ENCODE assay signal across 20 mouse cellular contexts in genomic region chr8:115151416-115151815, GRCm38 (mm10).
DNase-seq lines count a peak whose midpoint lies in the region; ATAC-seq lines count a peak whose summit lies in the region.
"Had no signal": no experiment of that assay in that cellular context is flagged by ENCODE, and none has a peak within 500 bp of the region (broad histone marks: within the 10 kb centered on the region; RNA-seq: fewer than 3 reads in every experiment).

No protein-coding gene starts in this region.

- no peaks in the 10 kb centered on the region for H3K9me3 ChIP-seq in forebrain, embryonic 10.5 days
- H3K9me3 ChIP-seq in forebrain, embryonic 15.5 days: no peaks in the 10 kb centered on the region
- no peaks in the 10 kb centered on the region for H3K9me3 ChIP-seq in hindbrain, embryonic 13.5 days
- H3K9me3 ChIP-seq in hindbrain, embryonic 14.5 days (ENCODE audit: control insufficient read depth, low read length): no peaks in the 10 kb centered on the region
- H3K9me3 ChIP-seq in midbrain, embryonic 13.5 days: no peaks in the 10 kb centered on the region
- no peaks in the 10 kb centered on the region for H3K9me3 ChIP-seq in midbrain, embryonic 15.5 days
- H3K9me3 ChIP-seq: limb, embryonic 15.5 days; lung, embryonic 15.5 days had no signal

- no peak overlapping the region for H3K4me3 ChIP-seq in forebrain, embryonic 10.5 days
- no peak overlapping the region for H3K4me3 ChIP-seq in forebrain, embryonic 15.5 days
- no peak overlapping the region for H3K4me3 ChIP-seq in hindbrain, embryonic 13.5 days
- H3K4me3 ChIP-seq in hindbrain, embryonic 14.5 days (replicated peaks; ENCODE audit: low read length): no peak overlapping the region
- no peak overlapping the region for H3K4me3 ChIP-seq in midbrain, embryonic 13.5 days (replicated peaks)
- no peak overlapping the region for H3K4me3 ChIP-seq in midbrain, embryonic 15.5 days
- H3K4me3 ChIP-seq: limb, embryonic 15.5 days; lung, embryonic 15.5 days had no signal

- WGBS in forebrain, embryonic 10.5 days: 21% methylated on average over 6 of the region's 6 CpGs
- 14% methylated on average over 6 of the region's 6 CpGs for WGBS in forebrain, embryonic 15.5 days
- WGBS in hindbrain, embryonic 13.5 days: 11% methylated on average over 6 of the region's 6 CpGs
- WGBS in hindbrain, embryonic 14.5 days: 18% methylated on average over 6 of the region's 6 CpGs
- 10% methylated on average over 6 of the region's 6 CpGs for WGBS in midbrain, embryonic 13.5 days
- WGBS in midbrain, embryonic 15.5 days: 13% methylated on average over 6 of the region's 6 CpGs

- H3K27ac ChIP-seq in forebrain, embryonic 10.5 days: peak overlapping the region; percentile 73; the same call in 1 of the 2 replicates
- no peak overlapping the region for H3K27ac ChIP-seq in forebrain, embryonic 15.5 days (replicated peaks)
- no peak overlapping the region for H3K27ac ChIP-seq in hindbrain, embryonic 13.5 days
- H3K27ac ChIP-seq in hindbrain, embryonic 14.5 days: no peak overlapping the region
- H3K27ac ChIP-seq in midbrain, embryonic 13.5 days: no peak overlapping the region
- no peak overlapping the region for H3K27ac ChIP-seq in midbrain, embryonic 15.5 days
- H3K27ac ChIP-seq: limb, embryonic 15.5 days; lung, embryonic 15.5 days had no signal

- H3K4me1 ChIP-seq in forebrain, embryonic 10.5 days: peaks cover 40% of the 10 kb centered on the region
- H3K4me1 ChIP-seq in forebrain, embryonic 15.5 days: peaks cover 32% of the 10 kb centered on the region
- peaks cover 42% of the 10 kb centered on the region for H3K4me1 ChIP-seq in hindbrain, embryonic 13.5 days (replicated peaks)
- H3K4me1 ChIP-seq in hindbrain, embryonic 14.5 days (replicated peaks; ENCODE audit: control insufficient read depth, insufficient read depth, low read length): peaks cover 18% of the 10 kb centered on the region
- H3K4me1 ChIP-seq in midbrain, embryonic 13.5 days (replicated peaks): peaks cover 38% of the 10 kb centered on the region
- peaks cover 25% of the 10 kb centered on the region for H3K4me1 ChIP-seq in midbrain, embryonic 15.5 days

- DNase-seq in forebrain, embryonic 10.5 days (ENCODE audit: extremely low spot score, low spot score): no peak
- no peak for DNase-seq in hindbrain, embryonic 14.5 days (ENCODE audit: low spot score)
- no peak for DNase-seq in urinary bladder, postnatal 14 days (ENCODE audit: low spot score)
- DNase-seq: adrenal gland, postnatal 14 days; cerebellum, adult 9-11 months; embryo, embryonic 11 days; heart, postnatal 14 days; kidney, adult 11 months; kidney, postnatal 14 days; lung, postnatal 4 days; right cerebral cortex, postnatal 14 days; thymus, postnatal 36 days had no signal

- H3K27me3 ChIP-seq in forebrain, embryonic 10.5 days (ENCODE audit: poor library complexity, severe bottlenecking): peaks cover 70% of the 10 kb centered on the region
- peaks cover 50% of the 10 kb centered on the region for H3K27me3 ChIP-seq in forebrain, embryonic 15.5 days
- H3K27me3 ChIP-seq in hindbrain, embryonic 13.5 days: peaks cover 18% of the 10 kb centered on the region; the same call in 1 of the 2 replicates
- H3K27me3 ChIP-seq in hindbrain, embryonic 14.5 days (ENCODE audit: control insufficient read depth, insufficient read depth, low read length): 0 out of 2 replicates have a peak, but pooled peaks cover 3% of the 10 kb centered on the region
- H3K27me3 ChIP-seq in midbrain, embryonic 13.5 days: peaks cover 35% of the 10 kb centered on the region
- H3K27me3 ChIP-seq in midbrain, embryonic 15.5 days (replicated peaks): peaks cover 4% of the 10 kb centered on the region; the same call in 1 of the 2 replicates
- H3K27me3 ChIP-seq: lung, embryonic 15.5 days had no signal

- ATAC-seq in forebrain, embryonic 15.5 days (replicated peaks): no peak
- no peak for ATAC-seq in hindbrain, embryonic 13.5 days (ENCODE audit: low FRiP score)
- ATAC-seq in hindbrain, embryonic 14.5 days (ENCODE audit: low FRiP score): no peak
- ATAC-seq in midbrain, embryonic 13.5 days: no peak
- no peak for ATAC-seq in midbrain, embryonic 15.5 days (replicated peaks)
- peak; percentile 69 for ATAC-seq in megakaryocyte-erythroid progenitor cell, adult 5-6 weeks (replicated peaks; ENCODE audit: low FRiP score, low TSS enrichment, poor library complexity, severe bottlenecking)

- H3K36me3 ChIP-seq in forebrain, embryonic 10.5 days (replicated peaks): no peaks in the 10 kb centered on the region
- H3K36me3 ChIP-seq in forebrain, embryonic 15.5 days: no peaks in the 10 kb centered on the region
- no peaks in the 10 kb centered on the region for H3K36me3 ChIP-seq in hindbrain, embryonic 13.5 days
- H3K36me3 ChIP-seq in hindbrain, embryonic 14.5 days (replicated peaks; ENCODE audit: control insufficient read depth, insufficient read depth): no peaks in the 10 kb centered on the region
- no peaks in the 10 kb centered on the region for H3K36me3 ChIP-seq in midbrain, embryonic 13.5 days
- no peaks in the 10 kb centered on the region for H3K36me3 ChIP-seq in midbrain, embryonic 15.5 days (replicated peaks)
- H3K36me3 ChIP-seq: G1E; limb, embryonic 15.5 days; lung, embryonic 15.5 days had no signal

- no peak overlapping the region for H3K9ac ChIP-seq in forebrain, embryonic 15.5 days (replicated peaks)
- H3K9ac ChIP-seq in hindbrain, embryonic 13.5 days: no peak overlapping the region
- no peak overlapping the region for H3K9ac ChIP-seq in hindbrain, embryonic 14.5 days
- H3K9ac ChIP-seq in midbrain, embryonic 13.5 days (replicated peaks): no peak overlapping the region
- H3K9ac ChIP-seq in midbrain, embryonic 15.5 days: no peak overlapping the region
- H3K9ac ChIP-seq: limb, embryonic 15.5 days; lung, embryonic 15.5 days had no signal

- no peak overlapping the region for H3K4me2 ChIP-seq in forebrain, embryonic 15.5 days (replicated peaks)
- H3K4me2 ChIP-seq in hindbrain, embryonic 13.5 days: peak overlapping the region; percentile 13; the same call in 1 of the 2 replicates
- no peak overlapping the region; the same call in 1 of the 2 replicates for H3K4me2 ChIP-seq in hindbrain, embryonic 14.5 days (replicated peaks)
- H3K4me2 ChIP-seq in midbrain, embryonic 13.5 days (replicated peaks): 0 out of 2 replicates have a peak overlapping the region, but pooled peaks have one; percentile 17
- no peak overlapping the region for H3K4me2 ChIP-seq in midbrain, embryonic 15.5 days
- H3K4me2 ChIP-seq: limb, embryonic 15.5 days; lung, embryonic 15.5 days had no signal

Comparison
In these comparisons a context has a peak if more than half of its experiments do, and no peak if none do; other contexts are left out.
1. H3K4me2 ChIP-seq: peak in hindbrain, embryonic 13.5 days (single experiment) and midbrain, embryonic 13.5 days (single experiment); none in forebrain, embryonic 15.5 days (single experiment), hindbrain, embryonic 14.5 days (single experiment) and midbrain, embryonic 15.5 days (single experiment).